9 mouse cellular contexts compared by ENCODE assay signal in genomic region chr7:4776861-4777830, GRCm38 (mm10). TPM values are rescaled to one million over a fixed set of nuclear protein-coding genes. Genes with fewer than 3 reads are reported as not detected.
DNase-seq lines count a peak whose midpoint lies in the region; ATAC-seq and TF ChIP-seq lines count a peak whose summit lies in the region.
"Had no signal": no experiment of that assay in that cellular context is flagged by ENCODE, and none has a peak within 500 bp of the region (broad histone marks: within the 10 kb centered on the region; RNA-seq: fewer than 3 reads in every experiment).

No protein-coding gene starts in this region.

- TF ChIP-seq CTCF in forebrain, postnatal 0 days (IDR thresholded peaks at IDR 0.05; ENCODE audit: low read depth): no peak
- no peak for TF ChIP-seq CTCF in midbrain, postnatal 0 days (IDR thresholded peaks at IDR 0.05)

- DNase-seq in ES-CJ7 (ENCODE audit: low read depth, low spot score) (peak; percentile 82), ZHBTc4 (ENCODE audit: low read depth, low spot score) (peak; percentile 91), liver (peak; percentile 76)
- peak; percentile 57 for DNase-seq in forebrain, postnatal 0 days
- DNase-seq in hindbrain, embryonic 14.5 days (ENCODE audit: low spot score): peak; percentile 47
- DNase-seq in midbrain, postnatal 0 days (ENCODE audit: low spot score): peak; percentile 35
- DNase-seq in thymus, postnatal 36 days: peak; percentile 29 to 52
- no peak for DNase-seq in layer of hippocampus, adult 8-10 months (ENCODE audit: low spot score in 2 of 2)

- H3K4me1 ChIP-seq in forebrain, postnatal 0 days (ENCODE audit: insufficient read depth): no peaks in the 10 kb centered on the region
- H3K4me1 ChIP-seq in hindbrain, embryonic 14.5 days (replicated peaks; ENCODE audit: control insufficient read depth, insufficient read depth, low read length): 0 out of 2 replicates have a peak, but pooled peaks cover 5% of the 10 kb centered on the region
- no peaks in the 10 kb centered on the region for H3K4me1 ChIP-seq in midbrain, postnatal 0 days (ENCODE audit: insufficient read depth, low read length)

- 1% methylated on average over 38 of the region's 56 CpGs for WGBS in forebrain, postnatal 0 days
- WGBS in hindbrain, embryonic 14.5 days: 1% methylated on average over 35 of the region's 56 CpGs
- WGBS in midbrain, postnatal 0 days: under 1% methylated on average over 38 of the region's 56 CpGs

- H3K27ac ChIP-seq in forebrain, postnatal 0 days (ENCODE audit: low read depth, low read length): no peak overlapping the region
- H3K27ac ChIP-seq in hindbrain, embryonic 14.5 days: no peak overlapping the region
- H3K27ac ChIP-seq in midbrain, postnatal 0 days (ENCODE audit: low read depth, low read length): no peak overlapping the region

- H3K4me2 ChIP-seq in forebrain, postnatal 0 days (ENCODE audit: low read depth): peak overlapping the region; percentile 51
- H3K4me2 ChIP-seq in hindbrain, embryonic 14.5 days (replicated peaks): peak overlapping the region; percentile 51
- H3K4me2 ChIP-seq in midbrain, postnatal 0 days (ENCODE audit: low read depth, low read length, poor library complexity, severe bottlenecking): peak overlapping the region; percentile 48

- H3K27me3 ChIP-seq in forebrain, postnatal 0 days (ENCODE audit: insufficient read depth, low read length): peaks cover 46% of the 10 kb centered on the region
- H3K27me3 ChIP-seq in hindbrain, embryonic 14.5 days (ENCODE audit: control insufficient read depth, insufficient read depth, low read length): peaks cover 51% of the 10 kb centered on the region
- H3K27me3 ChIP-seq in midbrain, postnatal 0 days (ENCODE audit: insufficient read depth, low read length): peaks cover 40% of the 10 kb centered on the region

- H3K4me3 ChIP-seq in forebrain, postnatal 0 days (ENCODE audit: low read depth, low read length): peak overlapping the region; percentile 35
- peak overlapping the region; percentile 34 for H3K4me3 ChIP-seq in hindbrain, embryonic 14.5 days (replicated peaks; ENCODE audit: low read length)
- H3K4me3 ChIP-seq in midbrain, postnatal 0 days (ENCODE audit: low read depth, low read length): peak overlapping the region; percentile 37

- H3K36me3 ChIP-seq in forebrain, postnatal 0 days (ENCODE audit: insufficient read depth): no peaks in the 10 kb centered on the region
- no peaks in the 10 kb centered on the region for H3K36me3 ChIP-seq in hindbrain, embryonic 14.5 days (replicated peaks; ENCODE audit: control insufficient read depth, insufficient read depth)
- no peaks in the 10 kb centered on the region for H3K36me3 ChIP-seq in midbrain, postnatal 0 days (ENCODE audit: insufficient read depth, low read length)

- peak overlapping the region; percentile 44 for H3K9ac ChIP-seq in forebrain, postnatal 0 days
- peak overlapping the region; percentile 22 for H3K9ac ChIP-seq in hindbrain, embryonic 14.5 days
- H3K9ac ChIP-seq in midbrain, postnatal 0 days (replicated peaks; ENCODE audit: low read length, poor library complexity, severe bottlenecking): peak overlapping the region; percentile 42

- ATAC-seq in forebrain, postnatal 0 days: peak; percentile 79
- ATAC-seq in hindbrain, embryonic 14.5 days (ENCODE audit: low FRiP score): peak; percentile 71
- ATAC-seq in midbrain, postnatal 0 days (ENCODE audit: low FRiP score): peak; percentile 60; the same call in 1 of the 2 replicates

- no peaks in the 10 kb centered on the region for H3K9me3 ChIP-seq in forebrain, postnatal 0 days (ENCODE audit: low read length)
- H3K9me3 ChIP-seq in hindbrain, embryonic 14.5 days (ENCODE audit: control insufficient read depth, low read length): no peaks in the 10 kb centered on the region
- no peaks in the 10 kb centered on the region for H3K9me3 ChIP-seq in midbrain, postnatal 0 days (ENCODE audit: low read length)

RNA-seq across cellular contexts. Expression of gene Il11, which starts 5.5 kb away (rescaled TPM):
- total RNA-seq in forebrain, postnatal 0 days (2014; rRNA removed): 1.2 and 2.6 TPM in 2 replicates
- polyA plus RNA-seq in forebrain, postnatal 0 days (2015; fragmentation: Nextera tagmentation; extraction: Ambion mirVana): 1.2 and 2.1 TPM in 2 replicates
- polyA plus RNA-seq in hindbrain, embryonic 14.5 days (2014; fragmentation: Nextera tagmentation; extraction: Ambion mirVana): 0.35 and 0.41 TPM in 2 replicates
- total RNA-seq in midbrain, postnatal 0 days (2014; rRNA removed): 1.4 and 2.0 TPM in 2 replicates
- polyA plus RNA-seq in midbrain, postnatal 0 days (2015; fragmentation: Nextera tagmentation; extraction: Ambion mirVana): 1.7 and 2.5 TPM in 2 replicates
- total RNA-seq in layer of hippocampus, adult 8-10 months (2022): under 1 TPM; 0.31 to 0.43 (median 0.37) TPM

RNA-seq across cellular contexts. Expression of gene Tmem190, which starts 5.6 kb away (rescaled TPM):
- total RNA-seq in forebrain, postnatal 0 days (2014; rRNA removed): not detected in 2 replicates
- polyA plus RNA-seq in forebrain, postnatal 0 days (2015; fragmentation: Nextera tagmentation; extraction: Ambion mirVana): not detected in 2 replicates
- polyA plus RNA-seq in hindbrain, embryonic 14.5 days (2014; fragmentation: Nextera tagmentation; extraction: Ambion mirVana): not detected in 2 replicates
- not detected in 2 replicates for total RNA-seq in midbrain, postnatal 0 days (2014; rRNA removed)
- 0.39 and 0.48 TPM in 2 replicates for polyA plus RNA-seq in midbrain, postnatal 0 days (2015; fragmentation: Nextera tagmentation; extraction: Ambion mirVana)
- not detected for total RNA-seq in layer of hippocampus, adult 8-10 months (2022)
- total RNA-seq: left cerebral cortex, postnatal 10 days had no signal

RNA-seq across cellular contexts. Expression of gene Fam71e2, which starts 6.0 kb away (rescaled TPM):
- total RNA-seq in forebrain, postnatal 0 days (2014; rRNA removed): not detected in 2 replicates
- not detected in 2 replicates for polyA plus RNA-seq in forebrain, postnatal 0 days (2015; fragmentation: Nextera tagmentation; extraction: Ambion mirVana)
- not detected in 2 replicates for polyA plus RNA-seq in hindbrain, embryonic 14.5 days (2014; fragmentation: Nextera tagmentation; extraction: Ambion mirVana)
- total RNA-seq in midbrain, postnatal 0 days (2014; rRNA removed): not detected in 2 replicates
- polyA plus RNA-seq in midbrain, postnatal 0 days (2015; fragmentation: Nextera tagmentation; extraction: Ambion mirVana): not detected in 2 replicates
- not detected for total RNA-seq in layer of hippocampus, adult 8-10 months (2022)
- total RNA-seq: left cerebral cortex, postnatal 10 days had no signal

RNA-seq across cellular contexts. Expression of gene Tmem238, which starts 12.3 kb away (rescaled TPM):
- 7.3 and 10.1 TPM in 2 replicates for total RNA-seq in forebrain, postnatal 0 days (2014; rRNA removed)
- polyA plus RNA-seq in forebrain, postnatal 0 days (2015; fragmentation: Nextera tagmentation; extraction: Ambion mirVana): 13.3 and 15.0 TPM in 2 replicates
- 3.2 and 4.1 TPM in 2 replicates for polyA plus RNA-seq in hindbrain, embryonic 14.5 days (2014; fragmentation: Nextera tagmentation; extraction: Ambion mirVana)
- total RNA-seq in midbrain, postnatal 0 days (2014; rRNA removed): 14.6 and 16.6 TPM in 2 replicates
- 16.0 and 18.2 TPM in 2 replicates for polyA plus RNA-seq in midbrain, postnatal 0 days (2015; fragmentation: Nextera tagmentation; extraction: Ambion mirVana)
- total RNA-seq in layer of hippocampus, adult 8-10 months (2022): 1 to 10 TPM; 1.2 to 3.7 (median 2.0) TPM

RNA-seq across cellular contexts. Expression of gene Rpl28, which starts 15.5 kb away (rescaled TPM):
- total RNA-seq in forebrain, postnatal 0 days (2014; rRNA removed): 161 and 191 TPM in 2 replicates
- 313 and 332 TPM in 2 replicates for polyA plus RNA-seq in forebrain, postnatal 0 days (2015; fragmentation: Nextera tagmentation; extraction: Ambion mirVana)
- 175 and 192 TPM in 2 replicates for polyA plus RNA-seq in hindbrain, embryonic 14.5 days (2014; fragmentation: Nextera tagmentation; extraction: Ambion mirVana)
- total RNA-seq in midbrain, postnatal 0 days (2014; rRNA removed): 131 and 177 TPM in 2 replicates
- polyA plus RNA-seq in midbrain, postnatal 0 days (2015; fragmentation: Nextera tagmentation; extraction: Ambion mirVana): 289 TPM in 2 replicates
- 100 to 1,000 TPM; 350 to 553 (median 418) TPM for total RNA-seq in layer of hippocampus, adult 8-10 months (2022)

Comparison
In these comparisons a context has a peak if more than half of its experiments do, and no peak if none do; other contexts are left out.
1. DNase-seq: peak in ES-CJ7 (single experiment), ZHBTc4 (single experiment), forebrain, postnatal 0 days (single experiment), hindbrain, embryonic 14.5 days (single experiment), liver (single experiment), midbrain, postnatal 0 days (single experiment) and thymus, postnatal 36 days (2 of 2); none in layer of hippocampus, adult 8-10 months (0 of 2).
2. Peak in every context shown above with its lines, with median percentiles within 50 percentile points of each other: ATAC-seq, H3K4me2 ChIP-seq, H3K4me3 ChIP-seq and H3K9ac ChIP-seq.